Mouse (Mus musculus): ENCODE data around the gene Smgc.
"Not testable (repeated sequence)": the region's sequence is repeated elsewhere in the genome, so short reads cannot be mapped to it uniquely, and the experiment has no call there.

The Smgc gene

GRCm38 (mm10) chr15:91837965-91838364, at the start of gene Smgc:
Smgc (plus strand) TSS chr15:91838265.
- DNase-seq (ENCODE audit: low spot score): no peak

GRCm38 (mm10) chr15:91788338-91788737, 49.7 kb upstream of the Smgc start:
- DNase-seq (ENCODE audit: low spot score): no peak

GRCm38 (mm10) chr15:91806463-91806862, 31.6 kb upstream of the Smgc start:
- no peak for DNase-seq (ENCODE audit: low spot score)

GRCm38 (mm10) chr15:91835319-91835718, 2.7 kb upstream of the Smgc start:
- DNase-seq (ENCODE audit: low spot score): no peak

GRCm38 (mm10) chr15:91864130-91864529, 26.1 kb downstream of the Smgc start:
- not testable (repeated sequence) for DNase-seq (ENCODE audit: low spot score)

DNA sequence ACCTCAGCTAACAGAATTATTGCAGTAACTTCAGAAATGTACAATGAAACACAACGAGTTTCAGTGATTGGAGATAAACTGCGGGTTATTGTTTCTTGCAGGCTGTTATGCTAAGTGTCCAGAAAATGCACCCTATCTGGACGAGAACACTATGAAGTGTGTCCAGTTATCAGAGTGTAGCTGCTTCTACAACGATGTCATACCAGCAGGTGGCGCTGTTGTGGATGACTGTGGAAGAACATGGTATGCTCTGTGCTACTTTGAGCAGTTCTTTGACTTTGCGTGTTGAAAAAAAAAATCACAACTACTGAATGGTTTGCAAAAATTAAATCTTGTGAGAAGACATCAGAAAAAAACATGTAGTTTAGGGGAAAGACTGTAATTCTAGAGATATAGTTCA, 62.2 kb downstream of the Smgc start:
- DNase-seq (ENCODE audit: low spot score): peak; percentile 48

GRCm38 (mm10) chr15:91907046-91907445, 69.0 kb downstream of the Smgc start:
- not testable (repeated sequence) for DNase-seq (ENCODE audit: low spot score)

All from retina, embryonic 14.5 days (tissue).